Mouse (Mus musculus) ES-Bruce4 (cell line): Measurements from ENCODE around the gene Tmem43.

ENCODE experiments used
- CTCF ChIP-seq: IDR thresholded peaks from one replicate; pipeline ENCODE4 v1.8.1; 2011; ENCODE audit warnings: low read depth, low read length
- EP300 ChIP-seq: IDR thresholded peaks from 2 replicates; pipeline ENCODE4 v1.6.1; 2011; ENCODE audit warnings: low read depth, low read length; ENCODE audit not compliant: insufficient read depth
- POLR2A ChIP-seq: IDR thresholded peaks from one replicate; pipeline ENCODE4 v1.8.1; 2011; ENCODE audit warnings: low read length; ENCODE audit not compliant: insufficient read depth

DNA sequence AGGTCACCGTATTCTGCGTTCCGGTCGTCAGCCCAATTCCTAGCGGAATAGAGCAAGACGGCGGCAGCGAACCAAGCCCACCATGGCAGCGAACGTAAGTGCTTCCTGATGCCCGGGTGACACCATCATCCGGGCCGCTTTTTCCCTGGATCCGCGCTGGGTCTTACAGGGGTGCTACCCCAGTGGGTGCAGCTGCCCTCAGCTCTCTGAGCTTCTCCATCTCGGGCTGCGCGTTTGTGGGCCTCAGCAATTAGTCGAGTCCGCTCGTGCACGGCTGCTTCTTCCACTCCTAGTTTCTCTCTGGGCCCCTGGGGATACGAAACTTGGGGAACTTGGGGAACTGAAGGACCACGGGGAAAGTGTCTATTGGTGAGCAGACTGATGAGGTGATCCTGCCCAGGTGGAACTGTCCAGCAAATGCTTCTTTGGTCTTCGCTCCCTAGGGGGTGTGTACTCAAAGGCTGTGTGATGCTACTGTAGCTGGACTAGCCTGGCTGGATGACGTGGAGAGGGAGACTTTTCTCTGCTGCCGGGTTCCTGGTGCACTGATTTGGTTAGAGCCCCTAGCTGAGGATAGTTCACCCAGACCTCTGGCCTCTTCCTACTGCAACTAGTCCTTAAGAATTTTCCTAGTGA lies 420 bp downstream of the Tmem43 start:
- TF ChIP-seq CTCF (no peak), POLR2A (no peak), EP300 (no peak)
